Mouse (Mus musculus) midbrain, postnatal 0 days (tissue): ENCODE results near the gene Gramd1c. TPM values are rescaled to one million over a fixed set of nuclear protein-coding genes. Genes with fewer than 3 reads are reported as not detected.

Experiments used
- ATAC-seq: fragments of 200-750 bp; cut with Nextera tagmentation; 2 replicates; pipeline ENCODE4 v1.8.0; 2017; ENCODE audit warnings: moderate number of reproducible peaks, mild to moderate bottlenecking, moderate TSS enrichment, moderate library complexity; ENCODE audit not compliant: low FRiP score
- DNase-seq: peaks from one replicate; pipeline ENCODE4 v3.0.0-alpha.2; 2015; ENCODE audit warnings: low spot score
- H3K27ac ChIP-seq: fragments of 300-500 bp; sonication (generic); 2 replicates; pipeline ENCODE4 v1.5.1; 2014; ENCODE audit warnings: low read depth, mild to moderate bottlenecking, low read length, mixed read lengths
- H3K27me3 ChIP-seq: fragments of 300-500 bp; sonication (generic); 2 replicates; pipeline ENCODE4 v1.6.1; 2014; ENCODE audit warnings: low read length, control low read depth, mixed read lengths; ENCODE audit not compliant: insufficient read depth
- H3K36me3 ChIP-seq: fragments of 300-500 bp; sonication (generic); 2 replicates; pipeline ENCODE4 v1.6.1; 2014; ENCODE audit warnings: low read length, control low read depth, mixed read lengths; ENCODE audit not compliant: insufficient read depth
- H3K4me1 ChIP-seq: fragments of 300-500 bp; sonication (generic); 2 replicates; pipeline ENCODE4 v1.6.1; 2014; ENCODE audit warnings: mild to moderate bottlenecking, control low read depth, antibody characterized with exemption, low read length, mixed read lengths; ENCODE audit not compliant: insufficient read depth
- H3K4me2 ChIP-seq: fragments of 300-500 bp; sonication (generic); 2 replicates; pipeline ENCODE4 v1.6.1; 2014; ENCODE audit warnings: low read depth, mild to moderate bottlenecking, low read length, mixed read lengths; ENCODE audit not compliant: poor library complexity, severe bottlenecking
- H3K4me3 ChIP-seq: fragments of 300-500 bp; sonication (generic); 2 replicates; pipeline ENCODE4 v1.5.1; 2014; ENCODE audit warnings: low read depth, mild to moderate bottlenecking, low read length, moderate library complexity
- H3K9ac ChIP-seq: fragments of 300-500 bp; sonication (generic); replicated peaks from 2 replicates; pipeline ENCODE4 v1.6.1; 2014; ENCODE audit warnings: mild to moderate bottlenecking, low read length, moderate library complexity, mixed read lengths; ENCODE audit not compliant: poor library complexity, severe bottlenecking
- H3K9me3 ChIP-seq: fragments of 300-500 bp; sonication (generic); 2 replicates; pipeline ENCODE4 v1.6.1; 2016; ENCODE audit warnings: low read length, control low read depth
- CTCF ChIP-seq: IDR thresholded peaks from 2 replicates; pipeline ENCODE4 v1.5.1; 2016; ENCODE audit warnings: antibody characterized with exemption, mild to moderate bottlenecking
- WGBS: fragments of 180-500 bp; shearing (Covaris S2); extraction: QIAGEN DNeasy Blood & Tissue Kit; methylation state at CpG from one replicate; pipeline ENCODE4 v1.1.7; 2014; 5-methylcytosine and 5-hydroxymethylcytosine counted together
- microRNA-seq: library from miRNA; unstranded; fragments of <30 nt; microRNA quantifications from one replicate; pipeline ENCODE4, GENCODE M21; 2016; ENCODE audit warnings: borderline number of aligned reads
- polyA plus RNA-seq: library from polyadenylated mRNA; unstranded; fragments of >200 nt; fragmentation: Nextera tagmentation; extraction: Ambion mirVana; gene quantifications from 2 replicates; pipeline ENCODE4 v1.2.1, GENCODE M21; 2015
- total RNA-seq: library from RNA; depleted of rRNA; stranded (reverse); fragments of >200 nt; gene quantifications from 2 replicates; pipeline ENCODE4 v1.2.3, GENCODE M21; 2014; rRNA removed

Gene Gramd1c
- total and polyA plus RNA-seq, 2 experiments from 2014 or later: 1.9 to 2.3 TPM

- no peak overlapping the region for H3K4me2 ChIP-seq
- H3K4me1 ChIP-seq: no peaks in the 10 kb centered on the region
- H3K9me3 ChIP-seq: no peaks in the 10 kb centered on the region
- TF ChIP-seq CTCF: no peak
- H3K4me3 ChIP-seq: no peak overlapping the region
- no peak overlapping the region for H3K9ac ChIP-seq
- 85% methylated on average over 6 of the region's 6 CpGs for WGBS
- no peaks in the 10 kb centered on the region for H3K27me3 ChIP-seq
- no peak for ATAC-seq
- H3K27ac ChIP-seq: no peak overlapping the region
- DNase-seq: no peak
- H3K36me3 ChIP-seq: no peaks in the 10 kb centered on the region
Measured at GRCm38 (mm10) chr16:43933041-43933440, 130.1 kb downstream of the Gramd1c start.

GRCm38 (mm10) chr16:43932319-43932718, 130.8 kb downstream of the Gramd1c start:
- no peak for ATAC-seq
- Histone ChIP-seq H3K27me3 (no peaks in the 10 kb centered on the region), H3K9ac (no peak overlapping the region), H3K4me3 (no peak overlapping the region), H3K4me1 (no peaks in the 10 kb centered on the region), H3K36me3 (no peaks in the 10 kb centered on the region), H3K4me2 (no peak overlapping the region), H3K9me3 (no peaks in the 10 kb centered on the region), H3K27ac (no peak overlapping the region)
- WGBS: 90% methylated on average over 7 of the region's 7 CpGs
- TF ChIP-seq CTCF: no peak
- no peak for DNase-seq

GRCm38 (mm10) chr16:43931502-43931901, 131.6 kb downstream of the Gramd1c start:
- H3K9ac ChIP-seq: no peak overlapping the region
- H3K9me3 ChIP-seq: no peaks in the 10 kb centered on the region
- no peak overlapping the region for H3K4me3 ChIP-seq
- 75% methylated on average over 3 of the region's 3 CpGs for WGBS
- no peaks in the 10 kb centered on the region for H3K36me3 ChIP-seq
- no peak overlapping the region for H3K4me2 ChIP-seq
- ATAC-seq (no peak), DNase-seq (peak; percentile 31)
- no peaks in the 10 kb centered on the region for H3K4me1 ChIP-seq
- H3K27ac ChIP-seq: no peak overlapping the region
- H3K27me3 ChIP-seq: no peaks in the 10 kb centered on the region
- no peak for TF ChIP-seq CTCF

GRCm38 (mm10) chr16:43930577-43930976, 132.6 kb downstream of the Gramd1c start:
- no peaks in the 10 kb centered on the region for H3K27me3 ChIP-seq
- no peak overlapping the region for H3K4me2 ChIP-seq
- H3K4me3 ChIP-seq: no peak overlapping the region
- no peak for ATAC-seq
- H3K27ac ChIP-seq: no peak overlapping the region
- H3K9me3 ChIP-seq: no peaks in the 10 kb centered on the region
- no peak for DNase-seq
- no peaks in the 10 kb centered on the region for H3K36me3 ChIP-seq
- H3K4me1 ChIP-seq: no peaks in the 10 kb centered on the region
- no peak overlapping the region for H3K9ac ChIP-seq
- no peak for TF ChIP-seq CTCF

Small RNA genes within 50 kb of the gene (microRNA-seq; reads per million reads assigned to microRNA genes)
- gene Mir3470b: not detected

Other genes with a start within 250 kb of the Gramd1c start
- gene Ccdc191, start 173.5 kb downstream of the Gramd1c start, total RNA-seq: 0.93 and 1.2 TPM in 2 replicates
- 4.0 and 4.6 TPM in 2 replicates for gene Ccdc191, start 173.5 kb downstream of the Gramd1c start, polyA plus RNA-seq
- gene Qtrt2, start 136.5 kb downstream of the Gramd1c start, total RNA-seq: 28.8 and 34.5 TPM in 2 replicates
- 10.3 TPM in 2 replicates for gene Qtrt2, start 136.5 kb downstream of the Gramd1c start, polyA plus RNA-seq
- 7.6 and 8.5 TPM in 2 replicates for gene Zdhhc23, start 83.6 kb downstream of the Gramd1c start, total RNA-seq
- gene Zdhhc23, start 83.6 kb downstream of the Gramd1c start, polyA plus RNA-seq: 2.6 and 2.9 TPM in 2 replicates
- gene Atp6v1a, start 76.4 kb upstream of the Gramd1c start, total RNA-seq: 193 and 218 TPM in 2 replicates
- gene Atp6v1a, start 76.4 kb upstream of the Gramd1c start, polyA plus RNA-seq: 194 and 204 TPM in 2 replicates
- 15.3 and 22.1 TPM in 2 replicates for gene Naa50, start 76.5 kb upstream of the Gramd1c start, total RNA-seq
- gene Naa50, start 76.5 kb upstream of the Gramd1c start, polyA plus RNA-seq: 44.7 and 50.4 TPM in 2 replicates
- 12.0 and 14.1 TPM in 2 replicates for gene Usf3, start 109.9 kb upstream of the Gramd1c start, total RNA-seq
- 1.4 and 1.5 TPM in 2 replicates for gene Usf3, start 109.9 kb upstream of the Gramd1c start, polyA plus RNA-seq